Mouse (Mus musculus): ENCODE results near the gene Pfas.

Pfas gene

GRCm38 (mm10) chr11:69008182-69009121 is at the start of gene Pfas:
Pfas (minus strand) TSS chr11:69008460.
- in situ Hi-C loops (cut with MboI; ENCODE audit: low sequenced_read_pairs): no loop called here

- in situ Hi-C loops (cut with MboI; ENCODE audit: low sequenced_read_pairs): no loop called here
Observed at GRCm38 (mm10) chr11:69053848-69054247, 45.6 kb upstream of the Pfas start.

- in situ Hi-C loops (cut with MboI; ENCODE audit: low sequenced_read_pairs): no loop called here
Observed at GRCm38 (mm10) chr11:69052824-69053421, 44.7 kb upstream of the Pfas start.

- in situ Hi-C loops (cut with MboI; ENCODE audit: low sequenced_read_pairs): no loop called here
Observed at GRCm38 (mm10) chr11:69051771-69052170, 43.5 kb upstream of the Pfas start.

- in situ Hi-C loops (cut with MboI; ENCODE audit: low sequenced_read_pairs): no loop called here
Observed at GRCm38 (mm10) chr11:69050748-69051147, 42.5 kb upstream of the Pfas start.

GRCm38 (mm10) chr11:69048151-69048550 is 39.9 kb upstream of the Pfas start:
- in situ Hi-C loops (cut with MboI; ENCODE audit: low sequenced_read_pairs): no loop called here

- in situ Hi-C loops (cut with MboI; ENCODE audit: low sequenced_read_pairs): no loop called here
Observed at GRCm38 (mm10) chr11:69047592-69047991, 39.3 kb upstream of the Pfas start.

- in situ Hi-C loops (cut with MboI; ENCODE audit: low sequenced_read_pairs): no loop called here
Observed at GRCm38 (mm10) chr11:69046395-69046774, 38.1 kb upstream of the Pfas start.

- in situ Hi-C loops (cut with MboI; ENCODE audit: low sequenced_read_pairs): no loop called here
Observed at GRCm38 (mm10) chr11:69045531-69046394, 37.5 kb upstream of the Pfas start, which contains the start of gene Aurkb. Aurkb (plus strand) TSS chr11:69045647.

GRCm38 (mm10) chr11:69038173-69038572 is 29.9 kb upstream of the Pfas start:
- in situ Hi-C loops (cut with MboI; ENCODE audit: low sequenced_read_pairs): no loop called here

- in situ Hi-C loops (cut with MboI; ENCODE audit: low sequenced_read_pairs): no loop called here
Observed at GRCm38 (mm10) chr11:69037231-69038061, 29.2 kb upstream of the Pfas start.

GRCm38 (mm10) chr11:69036486-69037230 is 28.4 kb upstream of the Pfas start:
- in situ Hi-C loops (cut with MboI; ENCODE audit: low sequenced_read_pairs): no loop called here

GRCm38 (mm10) chr11:69035849-69036248 is 27.6 kb upstream of the Pfas start:
- in situ Hi-C loops (cut with MboI; ENCODE audit: low sequenced_read_pairs): no loop called here

GRCm38 (mm10) chr11:69035411-69035810 is 27.2 kb upstream of the Pfas start:
- in situ Hi-C loops (cut with MboI; ENCODE audit: low sequenced_read_pairs): no loop called here

GRCm38 (mm10) chr11:69034585-69034984 is 26.3 kb upstream of the Pfas start:
- in situ Hi-C loops (cut with MboI; ENCODE audit: low sequenced_read_pairs): no loop called here

- in situ Hi-C loops (cut with MboI; ENCODE audit: low sequenced_read_pairs): no loop called here
Observed at GRCm38 (mm10) chr11:69033552-69033951, 25.3 kb upstream of the Pfas start.

GRCm38 (mm10) chr11:69028805-69029204 is 20.5 kb upstream of the Pfas start:
- in situ Hi-C loops (cut with MboI; ENCODE audit: low sequenced_read_pairs): no loop called here

GRCm38 (mm10) chr11:69026562-69026961 is 18.3 kb upstream of the Pfas start:
- in situ Hi-C loops (cut with MboI; ENCODE audit: low sequenced_read_pairs): no loop called here

GRCm38 (mm10) chr11:69020691-69021090 is 12.4 kb upstream of the Pfas start:
- in situ Hi-C loops (cut with MboI; ENCODE audit: low sequenced_read_pairs): no loop called here

- in situ Hi-C loops (cut with MboI; ENCODE audit: low sequenced_read_pairs): no loop called here
Observed at GRCm38 (mm10) chr11:69016755-69017154, 8.5 kb upstream of the Pfas start.
